Mouse (Mus musculus): Measurements from ENCODE around the gene D930007J09Rik. TPM values are rescaled to one million over a fixed set of nuclear protein-coding genes. Genes with fewer than 3 reads are reported as not detected.
A peak's percentile ranks its signal among the peaks of the same experiment; 100 is the strongest.

Gene D930007J09Rik
- not detected in 2 replicates for polyA plus RNA-seq (2015; fragmentation: Nextera tagmentation; extraction: Ambion mirVana)

GRCm38 (mm10) chr13:32802259-32803081 is at the start of gene D930007J09Rik:
Gene D930007J09Rik, minus strand, starts transcription at chr13:32802849.
- Histone ChIP-seq H3K4me2 (peak within 1 kb of the TSS; percentile 87), H3K27me3 (no peaks in the 10 kb centered on the region), H3K4me1 (peaks cover 34% of the 10 kb centered on the region), H3K4me3 (peak within 1 kb of the TSS; percentile 71), H3K9ac (peak within 1 kb of the TSS; percentile 88), H3K36me3 (ENCODE audit: poor library complexity, severe bottlenecking) (peaks cover 13% of the 10 kb centered on the region), H3K9me3 (replicated peaks) (no peaks in the 10 kb centered on the region), H3K27ac (peak within 1 kb of the TSS; percentile 72)
- under 1% methylated on average over 91 of the region's 95 CpGs for WGBS
- ATAC-seq, result peak; percentile 6

- H3K27ac ChIP-seq, result no peak overlapping the region
- H3K9me3 ChIP-seq (replicated peaks), result no peaks in the 10 kb centered on the region
- H3K4me1 ChIP-seq, result 0 out of 2 replicates have a peak, but pooled peaks cover 4% of the 10 kb centered on the region
- H3K9ac ChIP-seq, result no peak overlapping the region
- H3K27me3 ChIP-seq, result no peaks in the 10 kb centered on the region
- H3K36me3 ChIP-seq (ENCODE audit: poor library complexity, severe bottlenecking), result no peaks in the 10 kb centered on the region
- peak; percentile 83 for ATAC-seq
- 10% methylated on average over 7 of the region's 7 CpGs for WGBS
- H3K4me2 ChIP-seq, result no peak overlapping the region
- no peak overlapping the region for H3K4me3 ChIP-seq
These were observed 49.3 kb upstream of the D930007J09Rik start for GRCm38 (mm10) chr13:32851967-32852366.

GRCm38 (mm10) chr13:32850668-32851404 is 48.2 kb upstream of the D930007J09Rik start, which contains the start of gene Serpinb1a:
Gene Serpinb1a, minus strand, starts transcription at chr13:32851185.
- Histone ChIP-seq H3K9me3 (replicated peaks) (no peaks in the 10 kb centered on the region), H3K27ac (no peak within 1 kb of the TSS), H3K4me1 (0 out of 2 replicates have a peak, but pooled peaks cover 4% of the 10 kb centered on the region), H3K9ac (no peak within 1 kb of the TSS), H3K27me3 (no peaks in the 10 kb centered on the region), H3K4me2 (no peak within 1 kb of the TSS), H3K36me3 (ENCODE audit: poor library complexity, severe bottlenecking) (no peaks in the 10 kb centered on the region), H3K4me3 (no peak within 1 kb of the TSS)
- no peak for ATAC-seq
- 68% methylated on average over 10 of the region's 10 CpGs for WGBS

- H3K27me3 ChIP-seq, result no peaks in the 10 kb centered on the region
- 69% methylated on average over 1 of the region's 1 CpGs for WGBS
- no peak for ATAC-seq
- H3K4me3 ChIP-seq, result no peak overlapping the region
- H3K36me3 ChIP-seq (ENCODE audit: poor library complexity, severe bottlenecking), result no peaks in the 10 kb centered on the region
- H3K9ac ChIP-seq, result no peak overlapping the region
- H3K4me2 ChIP-seq, result no peak overlapping the region
- H3K4me1 ChIP-seq, result 0 out of 2 replicates have a peak, but pooled peaks cover 4% of the 10 kb centered on the region
- no peak overlapping the region for H3K27ac ChIP-seq
- H3K9me3 ChIP-seq (replicated peaks), result no peaks in the 10 kb centered on the region
These were observed 47.5 kb upstream of the D930007J09Rik start for GRCm38 (mm10) chr13:32850156-32850555.

- Histone ChIP-seq H3K9me3 (replicated peaks) (no peaks in the 10 kb centered on the region), H3K27ac (no peak overlapping the region), H3K4me2 (no peak overlapping the region), H3K4me3 (no peak overlapping the region), H3K27me3 (no peaks in the 10 kb centered on the region), H3K36me3 (ENCODE audit: poor library complexity, severe bottlenecking) (no peaks in the 10 kb centered on the region), H3K4me1 (0 out of 2 replicates have a peak, but pooled peaks cover 4% of the 10 kb centered on the region), H3K9ac (no peak overlapping the region)
- no peak for ATAC-seq
These were observed 47.0 kb upstream of the D930007J09Rik start for GRCm38 (mm10) chr13:32849531-32850123.

GRCm38 (mm10) chr13:32849092-32849491 is 46.4 kb upstream of the D930007J09Rik start:
- no peaks in the 10 kb centered on the region for H3K9me3 ChIP-seq (replicated peaks)
- no peaks in the 10 kb centered on the region for H3K27me3 ChIP-seq
- H3K4me3 ChIP-seq, result no peak overlapping the region
- no peak for ATAC-seq
- 71% methylated on average over 4 of the region's 4 CpGs for WGBS
- H3K4me2 ChIP-seq, result no peak overlapping the region
- no peaks in the 10 kb centered on the region for H3K36me3 ChIP-seq (ENCODE audit: poor library complexity, severe bottlenecking)
- no peak overlapping the region for H3K27ac ChIP-seq
- H3K4me1 ChIP-seq, result 0 out of 2 replicates have a peak, but pooled peaks cover 4% of the 10 kb centered on the region
- H3K9ac ChIP-seq, result no peak overlapping the region

GRCm38 (mm10) chr13:32846221-32846620 is 43.6 kb upstream of the D930007J09Rik start:
- Histone ChIP-seq H3K27ac (no peak overlapping the region), H3K4me2 (no peak overlapping the region), H3K36me3 (ENCODE audit: poor library complexity, severe bottlenecking) (no peaks in the 10 kb centered on the region), H3K9ac (no peak overlapping the region), H3K4me3 (no peak overlapping the region), H3K4me1 (no peaks in the 10 kb centered on the region), H3K27me3 (no peaks in the 10 kb centered on the region), H3K9me3 (replicated peaks) (no peaks in the 10 kb centered on the region)
- no peak for ATAC-seq

GRCm38 (mm10) chr13:32841349-32841748 is 38.7 kb upstream of the D930007J09Rik start:
- Histone ChIP-seq H3K36me3 (ENCODE audit: poor library complexity, severe bottlenecking) (no peaks in the 10 kb centered on the region), H3K4me3 (no peak overlapping the region), H3K4me1 (no peaks in the 10 kb centered on the region), H3K27ac (no peak overlapping the region), H3K9ac (no peak overlapping the region), H3K9me3 (replicated peaks) (no peaks in the 10 kb centered on the region), H3K4me2 (no peak overlapping the region), H3K27me3 (no peaks in the 10 kb centered on the region)
- ATAC-seq, result no peak
- WGBS, result 96% methylated on average over 3 of the region's 3 CpGs

GRCm38 (mm10) chr13:32839314-32839713 is 36.7 kb upstream of the D930007J09Rik start:
- 61% methylated on average over 1 of the region's 1 CpGs for WGBS
- no peaks in the 10 kb centered on the region for H3K27me3 ChIP-seq
- H3K9me3 ChIP-seq (replicated peaks), result no peaks in the 10 kb centered on the region

GRCm38 (mm10) chr13:32834513-32834912 is 31.9 kb upstream of the D930007J09Rik start:
- ATAC-seq, result no peak
- Histone ChIP-seq H3K27ac (no peak overlapping the region), H3K9me3 (replicated peaks) (no peaks in the 10 kb centered on the region), H3K4me2 (no peak overlapping the region), H3K9ac (no peak overlapping the region), H3K4me1 (no peaks in the 10 kb centered on the region), H3K27me3 (no peaks in the 10 kb centered on the region), H3K36me3 (ENCODE audit: poor library complexity, severe bottlenecking) (no peaks in the 10 kb centered on the region), H3K4me3 (no peak overlapping the region)
- WGBS, result 95% methylated on average over 5 of the region's 5 CpGs

More at GRCm38 (mm10) chr13:32839314-32839713, 36.7 kb upstream of the D930007J09Rik start:
- no peaks in the 10 kb centered on the region for H3K4me1 ChIP-seq
- H3K9ac ChIP-seq, result no peak overlapping the region
- H3K36me3 ChIP-seq (ENCODE audit: poor library complexity, severe bottlenecking), result no peaks in the 10 kb centered on the region
- no peak overlapping the region for H3K4me3 ChIP-seq
- no peak overlapping the region for H3K27ac ChIP-seq
- no peak for ATAC-seq
- no peak overlapping the region for H3K4me2 ChIP-seq

- no peak overlapping the region for H3K4me2 ChIP-seq
- WGBS, result 71% methylated on average over 6 of the region's 6 CpGs
- no peak overlapping the region for H3K9ac ChIP-seq
- no peak for ATAC-seq
- no peaks in the 10 kb centered on the region for H3K27me3 ChIP-seq
- no peaks in the 10 kb centered on the region for H3K9me3 ChIP-seq (replicated peaks)
- H3K4me1 ChIP-seq, result no peaks in the 10 kb centered on the region
- H3K27ac ChIP-seq, result no peak overlapping the region
- no peaks in the 10 kb centered on the region for H3K36me3 ChIP-seq (ENCODE audit: poor library complexity, severe bottlenecking)
- no peak overlapping the region for H3K4me3 ChIP-seq
These were observed 30.6 kb upstream of the D930007J09Rik start for GRCm38 (mm10) chr13:32833237-32833636.

GRCm38 (mm10) chr13:32832776-32833175 is 30.1 kb upstream of the D930007J09Rik start:
- no peak overlapping the region for H3K4me3 ChIP-seq
- H3K27ac ChIP-seq, result no peak overlapping the region
- H3K36me3 ChIP-seq (ENCODE audit: poor library complexity, severe bottlenecking), result no peaks in the 10 kb centered on the region
- no peaks in the 10 kb centered on the region for H3K4me1 ChIP-seq
- H3K9ac ChIP-seq, result no peak overlapping the region
- ATAC-seq, result no peak
- no peaks in the 10 kb centered on the region for H3K9me3 ChIP-seq (replicated peaks)
- no peak overlapping the region for H3K4me2 ChIP-seq
- WGBS, result 67% methylated on average over 3 of the region's 3 CpGs
- no peaks in the 10 kb centered on the region for H3K27me3 ChIP-seq
